Mouse (Mus musculus) megakaryocyte-erythroid progenitor cell, adult 5 weeks (primary cell): ENCODE results near the gene Zer1. TPM values are rescaled to one million over a fixed set of nuclear protein-coding genes. Genes with fewer than 3 reads are reported as not detected.

Source experiments
- polyA plus RNA-seq: library from polyadenylated mRNA; stranded (reverse); fragments of >175 nt; gene quantifications from 2 replicates; pipeline ENCODE4 v1.2.3, GENCODE M21; 2012

Gene Zer1
- 17.4 and 20.6 TPM in 2 replicates for polyA plus RNA-seq

DNA sequence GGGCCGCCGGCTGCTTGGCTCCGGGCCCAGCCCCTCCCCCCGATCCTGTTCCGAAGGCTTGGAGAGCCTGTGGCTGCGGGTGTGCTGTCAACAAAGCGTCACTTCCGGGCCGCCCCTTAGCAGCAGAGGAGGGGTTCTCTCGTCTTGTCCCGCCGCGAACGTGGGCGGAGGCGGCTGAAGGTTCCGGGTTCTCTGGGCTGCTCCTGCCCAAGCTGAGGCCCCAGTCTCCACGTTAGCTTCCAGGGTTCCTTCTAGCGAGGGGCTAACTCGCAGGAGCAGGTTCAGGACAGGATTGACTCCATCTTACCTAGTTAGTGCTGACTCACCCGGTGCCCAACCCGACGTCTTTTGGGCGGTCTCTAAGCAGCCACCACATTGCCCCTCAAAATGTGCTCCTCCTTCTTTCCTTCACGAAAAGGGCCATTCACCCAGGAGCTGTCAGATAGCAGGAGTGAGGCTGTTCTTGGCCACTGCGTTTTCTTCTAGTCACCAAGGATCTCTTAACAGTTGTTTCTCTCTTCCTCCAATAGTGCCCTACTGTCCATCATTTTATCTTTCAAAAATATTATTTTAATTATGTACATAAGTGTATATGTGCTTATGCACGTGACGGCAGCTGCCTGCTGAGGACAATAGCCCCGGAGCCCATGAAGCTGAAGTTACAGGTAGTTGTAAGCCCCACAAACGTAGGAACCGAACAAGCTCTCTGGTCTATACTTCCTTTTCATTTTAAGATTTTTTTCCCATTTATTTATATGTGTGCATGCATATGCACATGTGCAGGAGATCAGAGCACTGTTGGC is at the start of gene Zer1:
TSS of gene Zer1 (minus strand) at position 114 of the 803 bp plus-strand sequence.

DNA sequence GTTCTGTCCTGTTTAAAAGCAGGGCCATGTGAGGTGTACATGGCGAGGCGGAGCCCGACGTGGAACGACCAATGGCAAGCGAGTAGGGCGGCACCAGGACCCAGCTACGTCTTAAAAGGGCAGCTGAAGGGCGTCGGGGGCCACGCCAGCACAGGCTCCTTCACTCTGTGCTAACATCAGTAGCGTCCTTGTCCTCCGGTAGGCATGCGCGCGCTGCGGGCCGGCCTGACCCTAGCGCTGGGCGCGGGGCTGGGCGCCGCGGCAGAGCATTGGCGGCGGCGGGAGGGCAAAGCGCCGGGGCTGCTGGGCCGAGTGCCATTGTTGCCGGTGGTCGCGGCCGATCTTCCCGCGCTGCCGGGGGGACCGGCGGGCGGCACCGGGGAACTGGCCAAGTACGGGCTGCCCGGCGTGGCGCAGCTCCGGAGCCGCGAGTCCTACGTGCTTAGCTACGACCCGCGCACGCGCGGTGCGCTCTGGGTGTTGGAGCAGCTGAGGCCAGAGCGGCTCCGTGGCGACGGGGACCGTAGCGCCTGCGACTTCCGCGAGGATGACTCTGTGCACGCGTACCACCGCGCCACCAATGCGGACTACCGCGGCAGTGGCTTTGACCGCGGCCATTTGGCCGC is 47.1 kb upstream of the Zer1 start, which contains the start of gene Endog:
TSS of gene Endog (plus strand) at position 123 of the 626 bp plus-strand sequence.

DNA sequence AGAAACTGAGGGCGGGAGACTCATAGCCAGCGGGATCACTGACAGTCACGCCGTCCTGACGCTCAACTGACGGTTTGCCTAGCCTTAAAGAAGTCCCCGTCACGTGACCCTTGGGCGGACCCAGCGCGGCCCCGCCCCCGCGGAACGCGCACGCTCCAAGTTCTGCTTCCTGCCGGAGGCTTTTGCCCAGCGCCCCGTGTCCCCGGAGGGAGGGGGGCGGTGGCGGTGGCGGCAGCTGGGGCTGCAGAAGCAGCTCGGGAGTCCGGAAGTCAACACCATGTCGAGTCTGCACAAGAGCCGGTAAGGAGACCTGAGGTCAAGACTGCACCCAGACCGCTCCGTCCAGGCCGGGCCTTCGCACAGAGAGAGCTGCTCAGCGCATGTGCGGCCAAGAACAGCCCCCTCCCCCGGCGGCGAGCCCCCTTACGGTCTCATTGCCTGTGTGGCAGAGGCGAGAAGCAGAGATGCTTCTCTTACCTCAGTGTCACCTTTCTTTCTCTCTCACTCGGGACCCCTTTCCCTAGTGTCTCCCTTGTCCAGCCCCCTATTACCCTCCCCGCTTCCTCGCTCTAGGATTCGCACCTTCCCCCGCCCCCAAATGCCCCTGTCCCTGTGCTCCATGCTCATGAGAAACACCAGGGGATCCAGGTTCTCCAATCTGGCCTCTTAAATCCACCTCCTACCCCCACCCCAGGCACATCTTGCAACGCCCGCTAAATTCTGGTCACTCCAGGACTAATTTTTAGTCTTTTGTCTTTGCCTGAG is 9.4 kb upstream of the Zer1 start, which contains the start of gene Tbc1d13:
TSS of gene Tbc1d13 (plus strand) at position 134 of the 765 bp plus-strand sequence.

GRCm38 (mm10) chr2:30093471-30094207 is 30.7 kb downstream of the Zer1 start, which contains the start of gene Zdhhc12:
Zdhhc12 (minus strand) TSS chr2:30093648.

GRCm38 (mm10) chr2:30077502-30078348 is 46.7 kb downstream of the Zer1 start, which contains the start of gene Pkn3:
Pkn3 (plus strand) TSS chr2:30077684.

GRCm38 (mm10) chr2:30057223-30057904 is 67.0 kb downstream of the Zer1 start, which contains the start of gene Set:
Set (plus strand) TSS chr2:30057378.

GRCm38 (mm10) chr2:30048699-30049388 is 75.5 kb downstream of the Zer1 start, which contains the start of gene Wdr34:
Wdr34 (minus strand) TSS chr2:30048881.

Other genes starting within 250 kb of the Zer1 start
- 26.2 and 45.0 TPM in 2 replicates for gene Odf2, start 235.4 kb downstream of the Zer1 start, polyA plus RNA-seq
- 51.3 and 60.3 TPM in 2 replicates for gene Gle1, start 189.2 kb downstream of the Zer1 start, polyA plus RNA-seq
- gene Sptan1, start 159.0 kb downstream of the Zer1 start, polyA plus RNA-seq: 49.7 and 55.9 TPM in 2 replicates
- gene Wdr34, start 75.7 kb downstream of the Zer1 start, polyA plus RNA-seq: 26.0 and 26.5 TPM in 2 replicates
- 599 and 669 TPM in 2 replicates for gene Set, start 67.2 kb downstream of the Zer1 start, polyA plus RNA-seq
- gene Pkn3, start 46.9 kb downstream of the Zer1 start, polyA plus RNA-seq: 35.4 and 39.2 TPM in 2 replicates
- gene Zdhhc12, start 30.9 kb downstream of the Zer1 start, polyA plus RNA-seq: 24.3 and 28.2 TPM in 2 replicates
- gene Tbc1d13, start 9.2 kb upstream of the Zer1 start, polyA plus RNA-seq: 32.4 and 40.5 TPM in 2 replicates
- gene Endog, start 46.9 kb upstream of the Zer1 start, polyA plus RNA-seq: 24.5 and 27.9 TPM in 2 replicates
- 52.5 and 60.2 TPM in 2 replicates for gene Spout1, start 53.9 kb upstream of the Zer1 start, polyA plus RNA-seq
- 6.2 and 8.0 TPM in 2 replicates for gene Kyat1, start 81.3 kb upstream of the Zer1 start, polyA plus RNA-seq
- gene Lrrc8a, start 113.1 kb upstream of the Zer1 start, polyA plus RNA-seq: 6.2 and 9.9 TPM in 2 replicates
- gene Gm28035, start 116.0 kb upstream of the Zer1 start, polyA plus RNA-seq: 4.3 TPM in 2 replicates
- gene Phyhd1, start 141.6 kb upstream of the Zer1 start, polyA plus RNA-seq: 0.49 TPM in 1 of 2 replicates, not detected in the other
- not detected in 2 replicates for gene Gm28038, start 156.5 kb upstream of the Zer1 start, polyA plus RNA-seq
- 5.8 and 7.0 TPM in 2 replicates for gene Dolk, start 161.7 kb upstream of the Zer1 start, polyA plus RNA-seq
- 70.1 and 71.7 TPM in 2 replicates for gene Nup188, start 161.8 kb upstream of the Zer1 start, polyA plus RNA-seq
- gene Sh3glb2, start 234.8 kb upstream of the Zer1 start, polyA plus RNA-seq: 46.5 and 55.3 TPM in 2 replicates
- gene Miga2, start 239.6 kb upstream of the Zer1 start, polyA plus RNA-seq: 9.4 and 12.4 TPM in 2 replicates